Mouse (Mus musculus): ENCODE measurements around the gene Defb11. TPM values are rescaled to one million over a fixed set of nuclear protein-coding genes. Genes with fewer than 3 reads are reported as not detected.

Defb11 gene
- 11.2 TPM for polyA plus RNA-seq (2014; fragmentation: Illumina TruSeq; extraction: RNeasy Lipid Tissue Mini Kit (QIAGEN cat#74804); ENCODE audit: low read depth, low replicate concordance)

DNA sequence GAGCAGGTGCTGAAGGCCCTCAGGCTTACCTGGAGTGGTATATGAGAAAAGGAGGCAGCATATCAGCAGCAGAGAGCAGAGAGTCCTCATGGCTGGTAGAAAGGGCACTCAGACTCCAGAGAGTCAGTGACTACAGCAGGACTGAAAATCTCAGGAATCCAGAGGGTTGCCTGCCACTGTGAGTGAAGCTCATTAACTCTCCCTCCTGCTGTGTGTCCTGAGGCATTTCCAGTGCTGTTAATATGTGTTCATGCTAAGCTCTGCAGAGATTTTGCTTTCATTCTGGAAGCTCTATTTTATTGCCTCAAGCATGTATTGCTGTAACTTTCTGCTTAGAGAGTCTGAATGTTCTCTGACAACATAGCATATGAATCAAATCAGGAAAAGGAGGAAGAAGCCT, at the start of gene Defb11:
Gene Defb11 (minus strand): TSS at position 123 of the 400 bp plus-strand sequence.

GRCm38 (mm10) chr8:21946462-21946861, 40.2 kb upstream of the Defb11 start, which contains the start of gene Defb13:
Gene Defb13, plus strand, starts transcription at chr8:21946762.

GRCm38 (mm10) chr8:21938052-21938451, 31.8 kb upstream of the Defb11 start, which contains the start of gene Defb35:
Gene Defb35, plus strand, starts transcription at chr8:21938352.

GRCm38 (mm10) chr8:21932610-21933009, 26.4 kb upstream of the Defb11 start, which contains the start of gene Defb15:
Gene Defb15, minus strand, starts transcription at chr8:21932710.

GRCm38 (mm10) chr8:21885321-21885720, 20.9 kb downstream of the Defb11 start, which contains the start of gene Defb9:
Gene Defb9, minus strand, starts transcription at chr8:21885421.

GRCm38 (mm10) chr8:21858586-21858985, 47.6 kb downstream of the Defb11 start, which contains the start of gene Defb10:
Gene Defb10, plus strand, starts transcription at chr8:21858901.

Other genes starting within 250 kb of the Defb11 start
- gene Defa34, start 240.6 kb downstream of the Defb11 start, polyA plus RNA-seq (2014; fragmentation: Illumina TruSeq; extraction: RNeasy Lipid Tissue Mini Kit (QIAGEN cat#74804); ENCODE audit: low read depth, low replicate concordance), result not detected
- not detected for gene AY761184, start 202.8 kb downstream of the Defb11 start, polyA plus RNA-seq (2014; fragmentation: Illumina TruSeq; extraction: RNeasy Lipid Tissue Mini Kit (QIAGEN cat#74804); ENCODE audit: low read depth, low replicate concordance)
- gene Defa24, start 171.9 kb downstream of the Defb11 start, polyA plus RNA-seq (2014; fragmentation: Illumina TruSeq; extraction: RNeasy Lipid Tissue Mini Kit (QIAGEN cat#74804); ENCODE audit: low read depth, low replicate concordance), result not detected
- gene Defb50, start 82.9 kb downstream of the Defb11 start, polyA plus RNA-seq (2014; fragmentation: Illumina TruSeq; extraction: RNeasy Lipid Tissue Mini Kit (QIAGEN cat#74804); ENCODE audit: low read depth, low replicate concordance), result not detected
- not detected for gene Defb2, start 66.5 kb downstream of the Defb11 start, polyA plus RNA-seq (2014; fragmentation: Illumina TruSeq; extraction: RNeasy Lipid Tissue Mini Kit (QIAGEN cat#74804); ENCODE audit: low read depth, low replicate concordance)
- not detected for gene Defb10, start 47.5 kb downstream of the Defb11 start, polyA plus RNA-seq (2014; fragmentation: Illumina TruSeq; extraction: RNeasy Lipid Tissue Mini Kit (QIAGEN cat#74804); ENCODE audit: low read depth, low replicate concordance)
- not detected for gene Defb9, start 21.0 kb downstream of the Defb11 start, polyA plus RNA-seq (2014; fragmentation: Illumina TruSeq; extraction: RNeasy Lipid Tissue Mini Kit (QIAGEN cat#74804); ENCODE audit: low read depth, low replicate concordance)
- 2.2 TPM for gene Defb15, start 26.3 kb upstream of the Defb11 start, polyA plus RNA-seq (2014; fragmentation: Illumina TruSeq; extraction: RNeasy Lipid Tissue Mini Kit (QIAGEN cat#74804); ENCODE audit: low read depth, low replicate concordance)
- gene Defb35, start 31.9 kb upstream of the Defb11 start, polyA plus RNA-seq (2014; fragmentation: Illumina TruSeq; extraction: RNeasy Lipid Tissue Mini Kit (QIAGEN cat#74804); ENCODE audit: low read depth, low replicate concordance), result not detected
- gene Defb13, start 40.4 kb upstream of the Defb11 start, polyA plus RNA-seq (2014; fragmentation: Illumina TruSeq; extraction: RNeasy Lipid Tissue Mini Kit (QIAGEN cat#74804); ENCODE audit: low read depth, low replicate concordance), result not detected
- not detected for gene Fam90a1a, start 52.3 kb upstream of the Defb11 start, polyA plus RNA-seq (2014; fragmentation: Illumina TruSeq; extraction: RNeasy Lipid Tissue Mini Kit (QIAGEN cat#74804); ENCODE audit: low read depth, low replicate concordance)
- 278 TPM for gene Ccdc70, start 63.4 kb upstream of the Defb11 start, polyA plus RNA-seq (2014; fragmentation: Illumina TruSeq; extraction: RNeasy Lipid Tissue Mini Kit (QIAGEN cat#74804); ENCODE audit: low read depth, low replicate concordance)
- gene Atp7b, start 153.9 kb upstream of the Defb11 start, polyA plus RNA-seq (2014; fragmentation: Illumina TruSeq; extraction: RNeasy Lipid Tissue Mini Kit (QIAGEN cat#74804); ENCODE audit: low read depth, low replicate concordance), result 0.94 TPM
- gene Alg11, start 154.3 kb upstream of the Defb11 start, polyA plus RNA-seq (2014; fragmentation: Illumina TruSeq; extraction: RNeasy Lipid Tissue Mini Kit (QIAGEN cat#74804); ENCODE audit: low read depth, low replicate concordance), result 19.0 TPM
- gene Nek5, start 218.6 kb upstream of the Defb11 start, polyA plus RNA-seq (2014; fragmentation: Illumina TruSeq; extraction: RNeasy Lipid Tissue Mini Kit (QIAGEN cat#74804); ENCODE audit: low read depth, low replicate concordance), result 1.1 TPM